Mouse (Mus musculus) liver, postnatal 0 days (tissue): ENCODE data around the gene Oit1.

Source experiments
- CTCF ChIP-seq: sonication (generic); IDR thresholded peaks from 2 replicates; pipeline ENCODE4 v1.5.1; 2016; ENCODE audit warnings: antibody characterized with exemption, low read depth
- EP300 ChIP-seq: IDR thresholded peaks from 2 replicates; pipeline ENCODE4 v1.6.1; 2016; ENCODE audit warnings: antibody characterized with exemption, low read depth, mild to moderate bottlenecking

DNA sequence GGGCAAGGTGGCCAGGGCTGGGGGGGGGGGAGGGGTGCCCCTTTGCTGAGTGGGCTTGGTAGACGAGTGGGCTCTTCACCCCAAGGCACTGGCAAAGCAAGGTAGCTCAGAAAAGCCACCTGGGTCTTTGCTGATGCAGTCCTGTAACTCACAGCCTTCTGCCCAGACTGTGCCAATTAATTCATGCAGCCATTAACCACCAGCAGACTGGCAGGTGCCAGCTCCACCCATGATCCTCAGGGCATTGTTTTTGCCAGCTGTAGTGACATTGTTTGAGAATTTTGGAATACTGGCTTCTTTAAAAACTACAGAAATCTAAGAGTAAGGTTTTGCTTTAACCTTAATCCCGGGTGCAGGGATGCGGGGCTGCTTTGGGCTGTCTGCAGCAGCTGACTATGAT, 58.0 kb downstream of the Oit1 start:
- no peak for TF ChIP-seq CTCF
- TF ChIP-seq EP300: no peak
